Mouse (Mus musculus) left cerebral cortex, adult 8-10 months (tissue): Measurements from ENCODE around the gene Cd68. TPM values are rescaled to one million over a fixed set of nuclear protein-coding genes. Genes with fewer than 3 reads are reported as not detected.
"Not testable (repeated sequence)": the region's sequence is repeated elsewhere in the genome, so short reads cannot be mapped to it uniquely, and the experiment has no call there.

Experiments used
- DNase-seq, 2 experiments: peaks; one replicate each; pipeline ENCODE4 v3.0.0; 2022; ENCODE audit warnings: low spot score in 2 of 2
- total RNA-seq, 4 experiments: library from RNA; stranded (reverse); gene quantifications; 2 replicates each; pipeline ENCODE4 v1.2.4; 2022

Cd68 gene
- 10 to 100 TPM; 14.1 to 63.3 (median 34.2) TPM for total RNA-seq

- peak; percentile 34 to 70 for DNase-seq
Measured at GRCm38 (mm10) chr11:69665961-69666664, at the start of gene Cd68. TSS of gene Cd68 (minus strand) at chr11:69666153.

- DNase-seq, result no peak
Measured at GRCm38 (mm10) chr11:69715482-69715881, 49.5 kb upstream of the Cd68 start.

- no peak for DNase-seq
Measured at GRCm38 (mm10) chr11:69714636-69715329, 48.8 kb upstream of the Cd68 start.

GRCm38 (mm10) chr11:69712954-69713672 lies 47.2 kb upstream of the Cd68 start:
- no peak for DNase-seq

GRCm38 (mm10) chr11:69711082-69711481 lies 45.1 kb upstream of the Cd68 start:
- no peak for DNase-seq

GRCm38 (mm10) chr11:69710470-69710869 lies 44.5 kb upstream of the Cd68 start:
- no peak for DNase-seq

GRCm38 (mm10) chr11:69709554-69710446 lies 43.8 kb upstream of the Cd68 start:
- no peak for DNase-seq

GRCm38 (mm10) chr11:69708614-69709265 lies 42.8 kb upstream of the Cd68 start:
- no peak for DNase-seq

- no peak for DNase-seq
Measured at GRCm38 (mm10) chr11:69707873-69708381, 42.0 kb upstream of the Cd68 start.

GRCm38 (mm10) chr11:69707480-69707847 lies 41.5 kb upstream of the Cd68 start:
- no peak for DNase-seq

GRCm38 (mm10) chr11:69706775-69707479 lies 41.0 kb upstream of the Cd68 start:
- peak in 1 of 2 experiments; percentile 51 for DNase-seq

- DNase-seq, result no peak
Measured at GRCm38 (mm10) chr11:69704613-69705010, 38.7 kb upstream of the Cd68 start.

- no peak for DNase-seq
Measured at GRCm38 (mm10) chr11:69703814-69704612, 38.1 kb upstream of the Cd68 start.

- DNase-seq, result not testable (repeated sequence)
Measured at GRCm38 (mm10) chr11:69703381-69703780, 37.4 kb upstream of the Cd68 start.

- DNase-seq, result not testable (repeated sequence)
Measured at GRCm38 (mm10) chr11:69702886-69703285, 36.9 kb upstream of the Cd68 start.

- DNase-seq, result no peak
Measured at GRCm38 (mm10) chr11:69699595-69699994, 33.6 kb upstream of the Cd68 start.

- DNase-seq, result no peak
Measured at GRCm38 (mm10) chr11:69698574-69698973, 32.6 kb upstream of the Cd68 start.

- no peak for DNase-seq
Measured at GRCm38 (mm10) chr11:69697396-69697795, 31.4 kb upstream of the Cd68 start.
